Mouse (Mus musculus) embryonic facial prominence, embryonic 14.5 days (tissue): ENCODE results near the gene Qprt. TPM values are rescaled to one million over a fixed set of nuclear protein-coding genes. Genes with fewer than 3 reads are reported as not detected.
"Not testable (repeated sequence)": the region's sequence is repeated elsewhere in the genome, so short reads cannot be mapped to it uniquely, and the experiment has no call there.

ENCODE experiments used
- ATAC-seq: fragments of 200-750 bp; cut with Nextera tagmentation; 2 replicates; pipeline ENCODE4 v1.8.0; 2017; ENCODE audit warnings: low read depth, moderate number of reproducible peaks, moderate TSS enrichment
- DNase-seq: peaks from one replicate; pipeline ENCODE4 v3.0.0-alpha.2; 2015; ENCODE audit warnings: low spot score
- H3K27ac ChIP-seq: fragments of 300-500 bp; sonication (generic); replicated peaks from 2 replicates; pipeline ENCODE4 v1.5.1; 2014; ENCODE audit warnings: low read depth, mild to moderate bottlenecking, low read length, moderate library complexity
- H3K27me3 ChIP-seq: fragments of 300-500 bp; sonication (generic); replicated peaks from 2 replicates; pipeline ENCODE4 v1.6.1; 2014; ENCODE audit warnings: low read length; ENCODE audit not compliant: control insufficient read depth, insufficient read depth
- H3K36me3 ChIP-seq: fragments of 300-500 bp; sonication (generic); 2 replicates; pipeline ENCODE4 v1.6.1; 2014; ENCODE audit warnings: low read length, mixed read lengths; ENCODE audit not compliant: control insufficient read depth, insufficient read depth
- H3K4me1 ChIP-seq: fragments of 300-500 bp; sonication (generic); 2 replicates; pipeline ENCODE4 v1.6.1; 2014; ENCODE audit warnings: antibody characterized with exemption, low read length; ENCODE audit not compliant: control insufficient read depth, insufficient read depth
- H3K4me2 ChIP-seq: fragments of 300-500 bp; sonication (generic); 2 replicates; pipeline ENCODE4 v1.6.1; 2014; ENCODE audit warnings: low read depth, mild to moderate bottlenecking, low read length, moderate library complexity, mixed read lengths
- H3K4me3 ChIP-seq: fragments of 300-500 bp; sonication (generic); 2 replicates; pipeline ENCODE4 v1.5.1; 2014; ENCODE audit warnings: low read depth, mild to moderate bottlenecking, low read length
- H3K9ac ChIP-seq: fragments of 300-500 bp; sonication (generic); 2 replicates; pipeline ENCODE4 v1.6.1; 2014; ENCODE audit warnings: low read depth, mild to moderate bottlenecking, low read length, moderate library complexity, mixed read lengths
- H3K9me3 ChIP-seq: fragments of 300-500 bp; sonication (generic); 2 replicates; pipeline ENCODE4 v1.6.1; 2016; ENCODE audit warnings: low read length; ENCODE audit not compliant: control insufficient read depth
- WGBS: fragments of 180-500 bp; shearing (Covaris S2); extraction: QIAGEN DNeasy Blood & Tissue Kit; methylation state at CpG from one replicate; pipeline ENCODE4 v1.1.7; 2014; 5-methylcytosine and 5-hydroxymethylcytosine counted together
- polyA plus RNA-seq: library from polyadenylated mRNA; unstranded; fragments of >200 nt; fragmentation: Nextera tagmentation; extraction: Ambion mirVana; gene quantifications from 2 replicates; pipeline ENCODE4 v1.2.1, GENCODE M21; 2014

The Qprt gene
- polyA plus RNA-seq, 1 experiment from 2014 or later = 6.8 TPM

DNA sequence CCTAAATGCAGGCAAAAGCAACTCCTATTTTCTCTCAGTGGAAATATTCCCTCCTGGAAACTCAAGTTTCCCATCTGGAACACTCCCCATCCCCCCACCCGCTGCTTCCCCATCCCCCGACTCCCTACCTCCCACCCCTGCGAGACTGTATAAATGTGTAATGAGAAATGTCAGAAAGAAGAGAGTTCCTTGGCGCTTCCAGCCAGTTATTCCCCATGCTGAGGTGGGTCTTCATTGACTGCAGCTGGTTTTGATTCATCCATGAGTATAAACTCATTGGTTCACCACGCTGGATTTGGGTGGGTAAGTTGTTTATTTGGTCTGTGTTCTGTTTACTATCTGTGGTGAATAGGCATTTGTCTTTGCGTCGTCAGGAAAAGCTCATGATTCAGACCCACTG, 25.6 kb downstream of the Qprt start:
- H3K27me3 ChIP-seq = no peaks in the 10 kb centered on the region
- H3K27ac ChIP-seq = peak overlapping the region; percentile 80
- WGBS = 46% methylated on average over 7 of the region's 7 CpGs
- H3K4me1 ChIP-seq = peaks cover 5% of the 10 kb centered on the region; the same call in 1 of the 2 replicates
- no peak overlapping the region for H3K9ac ChIP-seq
- ATAC-seq (peak; percentile 67; the same call in 1 of the 2 replicates), DNase-seq (peak; percentile 69)
- peak overlapping the region; percentile 3; the same call in 1 of the 2 replicates for H3K4me2 ChIP-seq
- H3K4me3 ChIP-seq = no peak overlapping the region
- H3K9me3 ChIP-seq = no peaks in the 10 kb centered on the region
- no peaks in the 10 kb centered on the region for H3K36me3 ChIP-seq

DNA sequence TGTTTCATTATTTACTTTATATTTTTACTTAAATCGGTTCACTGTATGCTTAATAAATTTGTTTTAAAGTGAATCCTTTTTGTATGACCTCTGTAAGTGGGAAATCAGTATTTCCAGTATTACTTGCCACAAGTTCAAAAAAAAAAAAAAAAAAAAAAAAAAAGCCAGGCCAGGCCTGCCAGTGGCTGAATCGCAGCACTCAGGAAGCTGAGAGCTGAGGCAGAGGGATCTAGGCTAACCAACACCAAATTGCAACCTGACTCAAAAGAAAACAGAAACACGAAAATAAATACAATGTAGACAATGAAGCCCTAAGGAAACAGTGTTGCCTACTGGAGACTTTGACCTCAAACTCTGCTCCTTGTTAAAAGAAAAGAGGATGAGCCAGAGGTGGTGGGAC, 28.1 kb downstream of the Qprt start:
- H3K27ac ChIP-seq = no peak overlapping the region
- peaks cover 5% of the 10 kb centered on the region; the same call in 1 of the 2 replicates for H3K4me1 ChIP-seq
- no peak overlapping the region for H3K4me3 ChIP-seq
- ATAC-seq (no peak), DNase-seq (no peak)
- peaks cover 3% of the 10 kb centered on the region; the same call in 1 of the 2 replicates for H3K27me3 ChIP-seq
- H3K9me3 ChIP-seq = no peaks in the 10 kb centered on the region
- WGBS = 66% methylated on average over 3 of the region's 3 CpGs
- no peak overlapping the region for H3K4me2 ChIP-seq
- H3K36me3 ChIP-seq = no peaks in the 10 kb centered on the region
- H3K9ac ChIP-seq = no peak overlapping the region

DNA sequence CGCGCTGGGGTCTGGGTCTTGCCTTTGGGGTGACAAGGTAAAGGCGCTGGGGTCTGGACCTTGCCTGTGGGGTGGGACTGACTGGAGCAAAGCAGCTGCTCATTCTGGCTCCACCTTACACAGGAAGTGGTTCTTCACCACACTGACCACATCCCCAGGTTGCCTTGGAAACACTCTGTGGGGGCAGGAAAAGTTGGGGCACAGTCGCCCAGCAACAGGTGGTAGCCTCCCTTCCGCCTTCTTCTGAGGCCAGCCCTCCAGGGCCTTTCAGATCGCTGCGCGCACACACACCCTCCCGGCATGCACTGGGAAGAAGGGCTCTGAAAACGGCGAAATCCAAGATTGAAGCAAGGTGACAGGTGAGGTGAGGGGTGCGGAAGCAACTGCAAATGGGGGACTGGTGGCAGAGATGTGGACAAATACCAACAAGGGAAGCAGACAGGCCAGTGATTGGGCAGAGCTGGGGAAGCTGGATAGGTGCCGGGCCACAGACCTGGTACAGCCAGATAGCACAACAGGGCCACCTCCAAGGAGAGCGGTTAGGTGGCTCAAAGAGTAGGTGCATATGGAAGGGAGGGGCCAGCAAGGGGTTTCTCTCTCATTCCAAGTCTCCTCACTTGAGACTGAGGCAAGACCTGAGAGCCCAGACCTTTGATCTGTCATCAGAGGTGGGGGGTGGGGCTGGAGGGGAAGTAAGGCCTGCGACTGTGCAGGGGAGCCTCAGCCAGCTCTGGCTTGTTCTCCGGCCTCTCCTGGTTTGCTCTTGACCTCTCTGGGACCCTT, 30.7 kb downstream of the Qprt start, which contains the start of gene AI467606:
AI467606 (plus strand) TSS at position 246 of the 783 bp plus-strand sequence.
- Histone ChIP-seq H3K36me3 (no peaks in the 10 kb centered on the region), H3K4me3 (peak within 1 kb of the TSS; percentile 8), H3K27me3 (peaks cover 4% of the 10 kb centered on the region; the same call in 1 of the 2 replicates), H3K4me2 (peak within 1 kb of the TSS; percentile 38), H3K9me3 (no peaks in the 10 kb centered on the region), H3K27ac (no peak within 1 kb of the TSS), H3K9ac (peak within 1 kb of the TSS; percentile 3; the same call in 1 of the 2 replicates), H3K4me1 (peaks cover 3% of the 10 kb centered on the region; the same call in 1 of the 2 replicates)
- ATAC-seq = peak; percentile 62
- DNase-seq = peak; percentile 62
- WGBS = 67% methylated on average over 15 of the region's 16 CpGs

DNA sequence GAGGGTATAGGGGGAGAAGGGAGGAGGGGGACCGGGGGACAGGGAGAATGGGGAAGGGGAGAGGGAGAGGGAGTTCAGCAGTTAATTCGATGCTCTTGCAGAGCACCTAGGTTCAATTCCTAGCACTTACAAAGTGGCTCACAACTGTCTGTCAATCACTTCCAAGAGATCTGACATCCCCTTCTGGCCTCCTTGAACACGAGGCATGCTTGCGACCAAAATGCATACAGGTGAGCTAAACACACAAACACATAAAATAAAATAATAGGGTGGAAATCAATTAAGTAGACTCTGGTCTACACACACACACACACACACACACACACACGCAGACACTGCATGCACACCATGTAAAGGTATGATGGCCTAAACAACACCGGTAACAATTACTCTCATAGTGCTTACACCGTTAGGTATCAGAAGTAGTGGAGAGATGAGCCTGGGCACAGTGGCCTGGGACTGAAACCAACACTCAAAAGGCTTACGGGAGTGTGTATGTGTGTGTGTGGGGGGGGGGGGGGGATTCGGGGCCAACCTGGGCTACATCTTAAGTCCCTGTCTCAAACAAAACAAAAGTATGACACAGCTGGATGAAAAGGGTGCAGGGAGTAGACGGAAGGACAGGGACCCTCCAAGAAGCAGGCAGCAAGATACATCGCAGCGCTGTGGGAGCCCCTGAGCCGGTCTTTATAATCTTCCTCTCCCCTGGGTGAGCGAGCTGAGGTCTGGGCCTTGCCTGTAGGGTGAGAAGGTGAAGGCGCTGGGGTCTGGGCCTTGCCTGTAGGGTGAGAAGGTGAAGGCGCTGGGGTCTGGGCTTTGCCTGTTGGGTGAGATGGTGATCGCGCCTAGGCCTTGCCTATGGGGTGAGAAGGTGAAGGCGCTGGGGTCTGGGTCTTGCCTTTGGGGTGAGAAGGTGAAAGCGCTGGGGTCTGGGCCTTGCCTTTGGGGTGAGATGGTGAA, 31.6 kb downstream of the Qprt start:
- Histone ChIP-seq H3K27me3 (peaks cover 4% of the 10 kb centered on the region; the same call in 1 of the 2 replicates), H3K9me3 (no peaks in the 10 kb centered on the region), H3K4me3 (no peak overlapping the region), H3K36me3 (no peaks in the 10 kb centered on the region), H3K4me2 (no peak overlapping the region), H3K4me1 (0 out of 2 replicates have a peak, but pooled peaks cover 3% of the 10 kb centered on the region), H3K9ac (no peak overlapping the region), H3K27ac (no peak overlapping the region)
- DNase-seq (no peak), ATAC-seq (no peak)
- WGBS = 84% methylated on average over 19 of the region's 20 CpGs

DNA sequence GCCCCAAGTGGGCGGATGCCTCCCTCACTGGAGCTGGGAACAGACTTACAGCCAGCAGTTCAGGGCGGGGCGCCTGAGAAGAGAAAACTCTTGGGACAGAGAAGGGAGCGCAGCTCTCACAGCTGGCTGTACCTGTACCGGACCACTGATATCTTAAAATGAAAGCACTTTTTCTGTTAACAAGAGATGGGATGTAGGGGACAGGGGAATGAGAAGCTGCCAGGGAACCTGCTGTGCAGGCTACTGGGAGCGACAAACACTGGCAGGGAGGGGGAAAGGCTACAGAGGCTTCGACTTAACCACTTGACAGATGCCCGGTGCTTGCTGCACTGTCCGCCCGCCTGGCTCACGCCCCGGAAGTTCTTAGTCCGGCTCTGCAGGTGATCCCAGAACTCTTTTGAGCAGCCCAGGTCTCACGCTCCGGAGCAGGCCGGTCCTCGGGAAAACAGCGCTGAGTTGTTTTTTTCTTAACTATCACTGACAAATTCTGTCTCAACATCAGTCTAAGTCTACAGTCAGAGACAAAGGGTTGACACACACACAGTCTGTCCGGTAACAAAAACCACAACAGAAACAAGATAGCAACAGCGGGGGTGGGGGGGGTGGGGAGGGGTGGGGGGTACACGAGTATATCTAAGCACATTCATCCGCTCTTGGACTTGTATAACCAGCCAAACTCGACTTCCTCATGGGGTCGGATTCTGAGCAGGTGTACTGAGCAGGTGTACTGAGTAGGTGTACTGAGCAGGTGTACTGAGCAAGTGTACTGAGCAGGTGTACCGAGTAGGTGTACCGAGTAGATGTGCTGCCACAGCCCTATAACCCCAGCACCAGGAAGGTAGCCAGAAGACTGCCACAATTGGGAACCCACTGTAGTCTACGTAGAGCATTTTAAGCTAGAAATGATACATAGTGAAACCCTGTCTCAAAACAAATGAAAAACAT, 32.9 kb downstream of the Qprt start:
- H3K4me3 ChIP-seq = no peak overlapping the region
- 0 out of 2 replicates have a peak overlapping the region, but pooled peaks have one; percentile 22 for H3K9ac ChIP-seq
- no peaks in the 10 kb centered on the region for H3K9me3 ChIP-seq
- H3K27me3 ChIP-seq = peaks cover 4% of the 10 kb centered on the region; the same call in 1 of the 2 replicates
- H3K27ac ChIP-seq = no peak overlapping the region
- WGBS = 19% methylated on average over 27 of the region's 27 CpGs
- peak; percentile 27 for DNase-seq
- H3K36me3 ChIP-seq = no peaks in the 10 kb centered on the region
- H3K4me1 ChIP-seq = 0 out of 2 replicates have a peak, but pooled peaks cover 3% of the 10 kb centered on the region
- ATAC-seq = peak; percentile 26; the same call in 1 of the 2 replicates
- H3K4me2 ChIP-seq = peak overlapping the region; percentile 39

DNA sequence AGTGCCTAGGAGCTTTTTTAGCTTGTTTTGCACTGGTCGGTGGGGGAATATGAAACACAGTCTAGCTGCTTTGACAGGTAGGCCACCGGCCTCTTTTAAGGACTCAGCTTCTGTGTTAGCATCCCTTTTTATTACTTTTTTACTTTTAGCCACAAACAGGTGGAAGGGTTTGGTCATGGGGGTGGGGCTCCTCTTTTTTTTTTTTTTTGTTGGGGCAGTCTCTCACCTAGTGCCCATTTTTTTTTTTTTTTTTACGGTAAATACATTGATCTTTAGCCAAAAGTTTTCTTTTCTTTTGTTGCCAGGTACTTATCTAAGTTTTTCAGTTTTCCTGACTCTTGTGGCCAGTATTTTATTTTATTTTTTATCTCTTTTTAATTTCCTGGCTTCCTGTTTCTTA, 33.9 kb downstream of the Qprt start:
- no peak for ATAC-seq

DNA sequence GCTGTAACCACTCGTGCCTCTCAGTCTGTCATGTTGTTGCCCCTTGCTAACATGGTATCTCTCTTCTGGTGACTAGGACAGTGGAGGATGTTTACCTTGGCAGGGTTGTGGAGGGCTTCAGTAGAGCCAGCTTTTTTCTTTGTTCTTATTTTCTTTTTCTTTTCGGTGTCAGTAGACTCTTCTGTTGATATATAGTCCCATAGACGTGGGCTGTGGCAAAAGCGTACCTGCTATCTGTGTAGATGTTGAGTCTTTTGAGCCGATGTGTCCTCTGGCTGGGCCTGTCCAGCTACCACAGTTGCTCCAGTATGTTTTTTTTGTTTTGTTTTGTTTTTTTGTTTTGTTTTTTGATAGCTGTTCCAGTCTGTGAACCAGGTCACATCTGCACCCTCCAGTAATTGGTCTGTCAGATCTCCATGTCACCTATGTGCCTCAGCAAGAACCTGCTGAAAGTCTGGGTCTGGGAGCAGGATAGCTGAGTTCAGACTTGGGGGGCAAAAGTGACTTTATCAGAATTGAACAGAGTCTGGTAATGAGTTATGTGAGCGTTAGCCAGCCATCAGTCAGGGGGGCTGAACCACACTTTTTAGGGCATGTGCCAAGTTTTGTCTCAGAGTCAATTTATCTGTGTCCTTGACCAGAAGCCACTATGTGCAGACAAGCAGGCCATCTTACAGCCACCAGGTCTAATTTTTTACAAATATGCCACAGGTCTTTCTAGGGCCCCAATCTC, 34.6 kb downstream of the Qprt start, which contains the start of gene Zg16:
Zg16 (minus strand) TSS at position 51 of the 733 bp plus-strand sequence.
- H3K27ac ChIP-seq = not testable (repeated sequence)
- WGBS = 76% methylated on average over 6 of the region's 6 CpGs

More for the DNA sequence above, 33.9 kb downstream of the Qprt start:
- DNase-seq = no peak
- 87% methylated on average over 3 of the region's 3 CpGs for WGBS
- no peaks in the 10 kb centered on the region for H3K9me3 ChIP-seq
- no peak overlapping the region for H3K4me2 ChIP-seq
- no peak overlapping the region for H3K9ac ChIP-seq
- H3K4me1 ChIP-seq = 0 out of 2 replicates have a peak, but pooled peaks cover 3% of the 10 kb centered on the region
- no peaks in the 10 kb centered on the region for H3K36me3 ChIP-seq
- H3K4me3 ChIP-seq = no peak overlapping the region
- H3K27me3 ChIP-seq = peaks cover 4% of the 10 kb centered on the region; the same call in 1 of the 2 replicates
- H3K27ac ChIP-seq = no peak overlapping the region

More for the DNA sequence above, 34.6 kb downstream of the Qprt start, which contains the start of gene Zg16:
- not testable (repeated sequence) for H3K9me3 ChIP-seq, H3K9ac ChIP-seq, H3K27me3 ChIP-seq, H3K4me3 ChIP-seq, H3K4me2 ChIP-seq, H3K4me1 ChIP-seq, ATAC-seq, H3K36me3 ChIP-seq, DNase-seq
